Mouse (Mus musculus): ENCODE results near the gene Sytl4. TPM values are rescaled to one million over a fixed set of nuclear protein-coding genes. Genes with fewer than 3 reads are reported as not detected.

The Sytl4 gene
- not detected for polyA plus RNA-seq (2012; fragmentation: generic; extraction: Trizol)

DNA sequence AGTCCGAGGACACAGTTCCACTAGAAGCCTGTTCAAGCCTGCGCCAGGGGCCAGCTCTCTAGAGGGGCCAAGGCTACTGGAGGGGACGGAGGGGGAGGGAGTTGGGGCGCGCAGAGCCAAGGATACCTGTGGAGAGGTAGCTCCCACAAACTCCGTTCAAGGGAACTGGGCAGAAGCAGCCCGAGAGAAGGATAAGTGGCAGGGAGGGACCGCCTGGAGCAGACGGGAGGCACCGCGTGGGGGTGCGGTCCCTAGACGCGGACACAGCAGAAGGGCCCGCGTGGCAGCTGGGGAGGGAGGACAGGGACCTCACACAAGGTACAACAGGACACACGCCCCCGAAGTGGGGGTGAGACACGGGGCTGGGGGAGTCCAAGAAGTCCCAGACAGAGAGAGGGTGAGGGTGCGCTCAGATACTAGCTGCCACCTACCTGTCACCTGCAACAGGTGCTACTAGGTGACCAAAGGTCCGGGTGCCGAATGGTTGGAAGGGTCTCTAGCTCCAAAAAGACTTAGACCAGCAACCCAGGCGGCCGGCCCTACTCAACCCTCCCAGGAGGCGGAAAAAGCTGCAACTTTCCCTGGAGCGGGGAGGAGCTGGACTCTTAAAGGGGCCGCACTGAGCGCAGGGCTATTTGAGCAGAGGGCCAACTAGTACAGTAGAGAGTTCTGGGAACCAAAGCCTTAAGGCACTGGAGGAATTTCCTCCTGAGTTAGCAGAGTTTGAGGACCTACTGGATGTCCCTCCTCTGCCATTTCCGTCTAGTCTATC lies at the start of gene Sytl4:
TSS of gene Sytl4 (minus strand) at position 582 of the 772 bp plus-strand sequence.
- H3K4me3 ChIP-seq = no peak within 1 kb of the TSS
- H3K4me2 ChIP-seq (ENCODE audit: low read depth) = no peak within 1 kb of the TSS
- H3ac ChIP-seq (ENCODE audit: control insufficient read depth, insufficient read length) = no peak within 1 kb of the TSS
- no peaks in the 10 kb centered on the region for H3K36me3 ChIP-seq (ENCODE audit: control insufficient read depth, insufficient read depth)
- peaks cover 5% of the 10 kb centered on the region for H3K27me3 ChIP-seq (ENCODE audit: control insufficient read depth, insufficient read depth, insufficient read length)
- no peak for TF ChIP-seq TCF3 (IDR thresholded peaks at IDR 0.05; ENCODE audit: insufficient read length, low read depth)
- TF ChIP-seq USF1 (IDR thresholded peaks at IDR 0.05; ENCODE audit: low read depth) = no peak
- no peak for TF ChIP-seq POLR2AphosphoS2 (IDR thresholded peaks at IDR 0.05; ENCODE audit: insufficient read length, low read depth)
- no peak for TF ChIP-seq CEBPB (IDR thresholded peaks at IDR 0.05; ENCODE audit: insufficient read depth, poor library complexity, severe bottlenecking)
- no peak for TF ChIP-seq MYOD1 (IDR thresholded peaks at IDR 0.05; ENCODE audit: control insufficient read depth in 1 of 3, insufficient read length in 2 of 3, low read depth in 2 of 3)
- no peak for TF ChIP-seq MAX (IDR thresholded peaks at IDR 0.05; ENCODE audit: low read depth)
- no peak for TF ChIP-seq E2F4 (IDR thresholded peaks at IDR 0.05; ENCODE audit: insufficient read depth)
- TF ChIP-seq MYOG (IDR thresholded peaks at IDR 0.05; ENCODE audit: control insufficient read depth in 1 of 3, insufficient read depth in 1 of 3, insufficient read length in 2 of 3, low read depth in 2 of 3) = no peak
- TF ChIP-seq REST (IDR thresholded peaks at IDR 0.05; ENCODE audit: insufficient read depth, insufficient read length) = no peak
- TF ChIP-seq POLR2A (IDR thresholded peaks at IDR 0.05; ENCODE audit: insufficient read length, low read depth) = no peak
- no peak for TF ChIP-seq TCF12 (IDR thresholded peaks at IDR 0.05; ENCODE audit: insufficient read depth, poor library complexity, severe bottlenecking)
- TF ChIP-seq SRF (IDR thresholded peaks at IDR 0.05; ENCODE audit: control insufficient read depth, insufficient read length, low read depth) = no peak
- no peaks in the 10 kb centered on the region for H3K79me2 ChIP-seq (ENCODE audit: control insufficient read depth, insufficient read depth)

DNA sequence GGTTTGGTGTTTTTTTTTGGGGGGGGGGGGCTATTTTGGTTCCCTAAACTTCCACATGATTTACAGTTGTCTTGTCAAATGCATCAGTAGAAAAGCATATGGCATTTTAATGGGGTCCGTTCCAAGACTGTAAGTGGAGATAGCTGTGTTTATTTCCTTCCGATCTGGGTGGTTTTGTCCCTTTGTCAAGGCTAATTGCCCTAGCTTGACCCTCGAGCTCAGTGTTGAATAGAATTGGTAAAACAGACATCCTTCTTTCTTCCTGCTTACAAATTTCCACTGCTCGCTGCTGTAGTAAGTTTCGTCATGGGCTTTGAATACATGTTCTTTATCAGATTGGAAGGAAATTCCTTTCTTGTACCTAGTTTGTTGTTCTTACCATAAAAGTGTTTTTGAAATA lies 39.1 kb upstream of the Sytl4 start:
- H3K36me3 ChIP-seq (ENCODE audit: control insufficient read depth, insufficient read depth) = no peaks in the 10 kb centered on the region
- no peaks in the 10 kb centered on the region for H3K79me2 ChIP-seq (ENCODE audit: control insufficient read depth, insufficient read depth)
- no peak overlapping the region for H3K4me3 ChIP-seq
- H3K27me3 ChIP-seq (ENCODE audit: control insufficient read depth, insufficient read depth, insufficient read length) = no peaks in the 10 kb centered on the region
- TF ChIP-seq E2F4 (IDR thresholded peaks at IDR 0.05; ENCODE audit: insufficient read depth) (no peak), REST (IDR thresholded peaks at IDR 0.05; ENCODE audit: insufficient read depth, insufficient read length) (no peak), CEBPB (IDR thresholded peaks at IDR 0.05; ENCODE audit: insufficient read depth, poor library complexity, severe bottlenecking) (no peak), TCF12 (IDR thresholded peaks at IDR 0.05; ENCODE audit: insufficient read depth, poor library complexity, severe bottlenecking) (no peak), SRF (IDR thresholded peaks at IDR 0.05; ENCODE audit: control insufficient read depth, insufficient read length, low read depth) (no peak), MYOG (IDR thresholded peaks at IDR 0.05; ENCODE audit: control insufficient read depth in 1 of 3, insufficient read depth in 1 of 3, insufficient read length in 2 of 3, low read depth in 2 of 3) (no peak), USF1 (IDR thresholded peaks at IDR 0.05; ENCODE audit: low read depth) (no peak), TCF3 (IDR thresholded peaks at IDR 0.05; ENCODE audit: insufficient read length, low read depth) (no peak), MAX (IDR thresholded peaks at IDR 0.05; ENCODE audit: low read depth) (no peak), POLR2A (IDR thresholded peaks at IDR 0.05; ENCODE audit: insufficient read length, low read depth) (no peak), MYOD1 (IDR thresholded peaks at IDR 0.05; ENCODE audit: control insufficient read depth in 1 of 3, insufficient read length in 2 of 3, low read depth in 2 of 3) (no peak), POLR2AphosphoS2 (IDR thresholded peaks at IDR 0.05; ENCODE audit: insufficient read length, low read depth) (no peak)
- H3K4me2 ChIP-seq (ENCODE audit: low read depth) = no peak overlapping the region
- no peak overlapping the region for H3ac ChIP-seq (ENCODE audit: control insufficient read depth, insufficient read length)

DNA sequence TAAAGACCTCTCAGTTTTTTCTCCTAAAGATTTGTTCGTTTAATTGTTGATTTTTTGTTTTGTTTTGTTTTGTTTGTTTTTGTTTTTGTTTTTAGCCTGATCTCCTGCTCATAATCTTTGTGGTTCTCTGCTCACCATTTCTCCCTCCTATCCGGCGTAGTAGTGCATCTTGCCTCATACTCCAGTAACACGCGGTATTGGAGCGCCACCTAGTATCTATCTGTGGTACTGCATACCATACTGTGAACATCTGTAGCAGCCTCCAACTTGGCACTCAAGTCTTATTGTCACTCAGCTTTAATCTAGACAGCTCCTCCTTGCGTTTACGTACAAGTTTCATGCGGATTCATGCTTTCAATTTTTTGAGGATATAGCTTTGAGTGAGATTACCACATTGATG lies 37.4 kb upstream of the Sytl4 start:
- Histone ChIP-seq H3ac (ENCODE audit: control insufficient read depth, insufficient read length) (no peak overlapping the region), H3K36me3 (ENCODE audit: control insufficient read depth, insufficient read depth) (no peaks in the 10 kb centered on the region), H3K79me2 (ENCODE audit: control insufficient read depth, insufficient read depth) (no peaks in the 10 kb centered on the region), H3K4me2 (ENCODE audit: low read depth) (no peak overlapping the region), H3K27me3 (ENCODE audit: control insufficient read depth, insufficient read depth, insufficient read length) (no peaks in the 10 kb centered on the region), H3K4me3 (no peak overlapping the region)
- no peak for TF ChIP-seq E2F4 (IDR thresholded peaks at IDR 0.05; ENCODE audit: insufficient read depth)
- TF ChIP-seq CEBPB (IDR thresholded peaks at IDR 0.05; ENCODE audit: insufficient read depth, poor library complexity, severe bottlenecking) = no peak
- TF ChIP-seq POLR2AphosphoS2 (IDR thresholded peaks at IDR 0.05; ENCODE audit: insufficient read length, low read depth) = no peak
- TF ChIP-seq MYOG (IDR thresholded peaks at IDR 0.05; ENCODE audit: control insufficient read depth in 1 of 3, insufficient read depth in 1 of 3, insufficient read length in 2 of 3, low read depth in 2 of 3) = no peak
- TF ChIP-seq POLR2A (IDR thresholded peaks at IDR 0.05; ENCODE audit: insufficient read length, low read depth) = no peak
- no peak for TF ChIP-seq SRF (IDR thresholded peaks at IDR 0.05; ENCODE audit: control insufficient read depth, insufficient read length, low read depth)
- TF ChIP-seq TCF12 (IDR thresholded peaks at IDR 0.05; ENCODE audit: insufficient read depth, poor library complexity, severe bottlenecking) = no peak
- TF ChIP-seq TCF3 (IDR thresholded peaks at IDR 0.05; ENCODE audit: insufficient read length, low read depth) = no peak
- TF ChIP-seq REST (IDR thresholded peaks at IDR 0.05; ENCODE audit: insufficient read depth, insufficient read length) = no peak
- no peak for TF ChIP-seq MYOD1 (IDR thresholded peaks at IDR 0.05; ENCODE audit: control insufficient read depth in 1 of 3, insufficient read length in 2 of 3, low read depth in 2 of 3)
- TF ChIP-seq MAX (IDR thresholded peaks at IDR 0.05; ENCODE audit: low read depth) = no peak

- Histone ChIP-seq H3ac (ENCODE audit: control insufficient read depth, insufficient read length) (no peak overlapping the region), H3K27me3 (ENCODE audit: control insufficient read depth, insufficient read depth, insufficient read length) (no peaks in the 10 kb centered on the region), H3K4me3 (no peak overlapping the region), H3K79me2 (ENCODE audit: control insufficient read depth, insufficient read depth) (no peaks in the 10 kb centered on the region), H3K4me2 (ENCODE audit: low read depth) (no peak overlapping the region), H3K36me3 (ENCODE audit: control insufficient read depth, insufficient read depth) (no peaks in the 10 kb centered on the region)
- TF ChIP-seq TCF12 (IDR thresholded peaks at IDR 0.05; ENCODE audit: insufficient read depth, poor library complexity, severe bottlenecking) = no peak
- TF ChIP-seq SRF (IDR thresholded peaks at IDR 0.05; ENCODE audit: control insufficient read depth, insufficient read length, low read depth) = no peak
- TF ChIP-seq USF1 (IDR thresholded peaks at IDR 0.05; ENCODE audit: low read depth) = no peak
- no peak for TF ChIP-seq E2F4 (IDR thresholded peaks at IDR 0.05; ENCODE audit: insufficient read depth)
- no peak for TF ChIP-seq MAX (IDR thresholded peaks at IDR 0.05; ENCODE audit: low read depth)
- no peak for TF ChIP-seq TCF3 (IDR thresholded peaks at IDR 0.05; ENCODE audit: insufficient read length, low read depth)
- TF ChIP-seq POLR2AphosphoS2 (IDR thresholded peaks at IDR 0.05; ENCODE audit: insufficient read length, low read depth) = no peak
- no peak for TF ChIP-seq MYOG (IDR thresholded peaks at IDR 0.05; ENCODE audit: control insufficient read depth in 1 of 3, insufficient read depth in 1 of 3, insufficient read length in 2 of 3, low read depth in 2 of 3)
- no peak for TF ChIP-seq MYOD1 (IDR thresholded peaks at IDR 0.05; ENCODE audit: control insufficient read depth in 1 of 3, insufficient read length in 2 of 3, low read depth in 2 of 3)
- no peak for TF ChIP-seq POLR2A (IDR thresholded peaks at IDR 0.05; ENCODE audit: insufficient read length, low read depth)
- no peak for TF ChIP-seq REST (IDR thresholded peaks at IDR 0.05; ENCODE audit: insufficient read depth, insufficient read length)
- no peak for TF ChIP-seq CEBPB (IDR thresholded peaks at IDR 0.05; ENCODE audit: insufficient read depth, poor library complexity, severe bottlenecking)
Measured at GRCm38 (mm10) chrX:133995866-133996265, 14.3 kb upstream of the Sytl4 start.

Data from myocyte (in vitro differentiated cells).